Mouse (Mus musculus): ENCODE measurements at regions not wholly inside any gene's neighbourhood (a gene's known extent, or its start where the extent isn't known, plus 50 kb on each side); places are given as distances from the start of the nearest gene placed in this dataset.

- DNase-seq (ENCODE audit: low read depth, low spot score), result no peak
These were observed 207.8 kb upstream of the Gm11042 start for GRCm38 (mm10) chr12:74523988-74524387.

GRCm38 (mm10) chr12:74518032-74518431, 201.8 kb upstream of the Gm11042 start:
- DNase-seq (ENCODE audit: low read depth, low spot score), result no peak

GRCm38 (mm10) chr12:74516527-74516926, 200.3 kb upstream of the Gm11042 start:
- no peak for DNase-seq (ENCODE audit: low read depth, low spot score)

- DNase-seq (ENCODE audit: low read depth, low spot score), result no peak
These were observed 186.6 kb upstream of the Gm11042 start for GRCm38 (mm10) chr12:74502791-74503190.

GRCm38 (mm10) chr12:74477619-74478018, 161.4 kb upstream of the Gm11042 start:
- DNase-seq (ENCODE audit: low read depth, low spot score), result no peak

GRCm38 (mm10) chr12:74474741-74475140, 158.5 kb upstream of the Gm11042 start:
- DNase-seq (ENCODE audit: low read depth, low spot score), result no peak

- DNase-seq (ENCODE audit: low read depth, low spot score), result no peak
These were observed 142.3 kb upstream of the Gm11042 start for GRCm38 (mm10) chr12:74458521-74458920.

- DNase-seq (ENCODE audit: low read depth, low spot score), result no peak
These were observed 136.3 kb upstream of the Gm11042 start for GRCm38 (mm10) chr12:74452375-74453090.

GRCm38 (mm10) chr12:74448248-74448647, 132.1 kb upstream of the Gm11042 start:
- no peak for DNase-seq (ENCODE audit: low read depth, low spot score)

- no peak for DNase-seq (ENCODE audit: low read depth, low spot score)
These were observed 118.7 kb upstream of the Gm11042 start for GRCm38 (mm10) chr12:74434874-74435273.

GRCm38 (mm10) chr12:74414738-74415137, 98.5 kb upstream of the Gm11042 start:
- no peak for DNase-seq (ENCODE audit: low read depth, low spot score)

- no peak for DNase-seq (ENCODE audit: low read depth, low spot score)
These were observed 94.3 kb upstream of the Gm11042 start for GRCm38 (mm10) chr12:74410511-74410910.

- no peak for DNase-seq (ENCODE audit: low read depth, low spot score)
These were observed 91.4 kb upstream of the Gm11042 start for GRCm38 (mm10) chr12:74407591-74408095.

- no peak for DNase-seq (ENCODE audit: low read depth, low spot score)
These were observed 73.6 kb upstream of the Gm11042 start for GRCm38 (mm10) chr12:74389811-74390210.
